Mouse (Mus musculus): ENCODE measurements around the gene Sema4d.

The Sema4d gene

DNA sequence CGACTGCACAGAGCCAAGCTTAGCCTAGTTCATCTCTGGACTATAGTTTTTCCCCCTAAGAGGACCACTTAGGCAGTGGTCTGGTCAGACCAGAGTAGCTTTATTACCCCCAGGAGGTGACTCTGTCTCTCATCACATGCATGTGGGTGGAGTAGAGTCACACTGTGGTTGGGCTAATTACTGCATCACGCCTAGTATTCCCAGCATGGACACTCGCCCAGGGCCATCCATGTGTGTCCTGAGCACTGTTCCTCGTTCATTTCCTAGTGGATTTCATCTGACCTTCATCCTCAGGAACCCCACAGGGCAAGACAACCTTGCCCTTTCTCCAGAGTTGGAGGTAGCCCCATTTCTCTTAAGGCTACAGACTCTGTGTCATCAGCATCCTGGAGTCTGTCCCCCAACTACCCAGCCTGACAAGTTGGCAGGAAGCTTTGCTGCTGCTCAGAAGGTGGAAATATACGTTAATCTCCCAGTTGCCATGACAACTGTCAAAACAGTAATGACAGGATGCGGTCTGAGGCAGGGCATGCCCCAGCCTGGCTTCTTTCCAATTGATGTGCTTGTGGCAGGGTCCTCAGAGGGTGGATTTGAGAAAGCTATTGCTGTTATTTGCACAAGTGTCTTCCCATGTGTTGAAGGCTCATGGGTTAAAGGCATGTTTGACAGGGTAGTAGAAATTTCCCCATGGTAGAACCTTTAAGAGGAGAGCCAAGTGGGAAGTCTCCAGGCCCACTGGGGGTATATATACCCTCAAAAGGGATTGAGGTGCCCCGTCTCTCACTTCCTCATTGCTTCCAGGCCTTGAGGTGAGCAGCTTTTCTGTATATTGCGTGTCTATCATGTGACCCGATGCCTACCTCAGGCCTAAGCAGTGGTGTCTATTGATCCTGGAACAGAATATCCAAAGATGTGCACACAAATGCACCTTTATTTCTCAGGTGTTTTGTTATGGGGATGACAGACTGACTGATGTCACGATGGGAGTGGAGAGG, 20.4 kb upstream of the Sema4d start:
- DNase-seq, result peak; percentile 55 to 86

DNA sequence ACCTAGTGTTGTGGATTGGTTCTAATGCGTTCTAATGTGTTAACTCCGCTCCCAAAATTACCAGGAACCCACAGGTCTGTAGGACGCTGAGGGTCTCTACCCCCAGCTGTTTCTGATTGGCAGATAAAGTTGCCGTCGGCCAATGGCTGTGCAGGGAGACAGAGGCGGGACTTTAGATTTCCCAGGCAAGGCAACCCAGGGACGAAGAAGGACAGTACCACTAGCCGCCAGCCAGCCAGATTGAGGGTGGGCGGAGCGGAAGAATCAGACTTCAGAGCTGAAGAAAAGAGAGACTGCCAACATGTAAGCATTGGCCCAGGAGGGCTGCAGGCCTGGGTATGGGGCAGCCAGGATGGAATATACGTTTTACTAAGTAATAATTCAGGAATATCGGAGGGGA, 14.6 kb upstream of the Sema4d start:
- no peak for DNase-seq

DNA sequence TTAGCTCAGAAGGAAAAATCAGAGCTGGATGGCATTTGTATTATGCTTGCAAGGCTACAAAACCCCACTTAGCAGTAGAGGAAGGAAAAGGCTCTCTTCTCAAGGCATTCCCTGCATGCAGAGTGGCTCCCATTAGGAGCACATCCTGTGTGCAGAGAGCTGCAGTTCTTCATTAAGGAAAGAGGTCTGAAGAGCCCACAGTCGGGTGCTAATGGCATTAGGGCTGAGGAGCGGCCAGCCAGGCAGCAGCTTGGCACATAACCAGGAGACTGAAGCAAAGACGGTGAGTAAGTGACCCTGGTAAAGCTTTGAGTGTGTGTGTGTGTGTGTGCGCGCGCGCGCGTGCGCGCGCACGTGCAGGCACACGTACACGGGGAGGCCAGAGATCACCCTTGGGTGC, 12.7 kb upstream of the Sema4d start:
- DNase-seq, result no peak

DNA sequence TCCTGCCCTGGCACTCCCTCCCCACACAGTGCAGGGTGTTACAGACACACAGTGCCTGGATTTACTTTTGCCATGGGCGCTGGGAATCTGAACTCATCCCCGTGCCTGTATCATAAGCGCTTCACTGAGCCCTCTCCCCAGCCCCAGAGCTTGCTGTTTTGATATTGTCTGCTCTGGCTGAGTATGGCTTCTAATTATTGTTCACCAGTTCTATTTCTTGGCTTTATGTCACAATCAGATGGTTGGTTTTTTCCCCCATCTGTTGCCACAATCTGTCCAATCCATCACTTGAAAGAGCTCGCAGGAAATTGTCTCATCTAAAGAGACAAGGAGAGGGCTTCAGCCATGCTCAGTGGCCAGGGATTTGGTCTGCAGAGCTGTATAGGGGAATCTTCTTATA, 12.1 kb upstream of the Sema4d start:
- DNase-seq, result no peak

DNA sequence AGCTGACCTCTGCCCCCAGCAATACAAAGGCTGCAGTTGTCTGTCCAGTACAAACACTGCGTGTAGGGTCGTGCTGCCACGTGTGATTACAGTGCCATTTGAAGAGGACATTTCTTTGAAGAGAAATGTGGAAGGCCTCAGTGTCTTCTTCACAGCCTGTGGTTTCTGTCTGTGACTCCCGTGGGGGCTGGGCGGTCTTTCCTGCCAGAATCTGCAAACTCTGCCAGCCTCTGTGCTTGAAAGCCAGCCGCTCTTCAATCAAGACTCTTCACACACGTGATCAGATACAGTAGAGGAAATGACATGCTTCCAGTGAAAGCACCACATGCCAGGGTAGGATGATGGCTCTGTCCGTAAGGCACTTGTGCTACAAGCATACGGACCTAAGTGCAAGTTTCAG, 7.4 kb upstream of the Sema4d start:
- peak; percentile 76 to 87 for DNase-seq

DNA sequence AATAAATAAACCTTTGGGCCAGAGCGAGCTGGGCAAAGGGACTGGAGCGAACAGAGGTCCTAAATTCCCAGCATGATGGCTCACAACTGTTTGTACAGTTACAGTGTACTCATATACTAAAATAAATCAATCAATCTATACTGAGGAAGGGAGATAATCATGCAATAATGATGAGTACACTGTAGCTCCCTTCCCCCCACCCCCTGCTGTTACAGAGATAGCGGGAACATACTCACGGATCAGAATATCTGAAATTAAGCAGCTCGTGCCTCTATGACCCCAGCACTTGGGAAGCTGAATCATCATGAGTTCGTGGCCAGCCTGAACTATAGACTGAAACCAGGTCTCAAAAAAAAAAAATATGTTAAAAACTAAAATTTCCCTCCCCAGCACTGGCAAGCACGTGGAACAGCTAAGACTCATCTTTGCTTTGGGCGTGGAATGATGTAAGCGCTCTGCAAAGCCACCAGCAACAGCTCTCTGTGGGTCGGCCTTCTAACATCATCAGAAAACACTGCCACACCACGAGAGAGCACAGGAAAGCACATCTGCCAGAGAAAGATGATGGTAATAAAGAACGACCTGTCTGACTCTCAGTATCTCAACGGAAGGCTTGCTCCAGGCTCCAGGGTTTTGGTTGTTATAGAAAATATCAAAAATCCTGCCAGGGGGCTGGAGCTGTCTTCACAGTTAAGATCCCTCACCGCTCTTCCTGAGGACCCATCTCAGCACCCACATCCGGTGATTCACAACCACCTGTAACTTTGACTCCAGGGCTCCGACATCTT, 6.4 kb upstream of the Sema4d start:
- no peak for DNase-seq

DNA sequence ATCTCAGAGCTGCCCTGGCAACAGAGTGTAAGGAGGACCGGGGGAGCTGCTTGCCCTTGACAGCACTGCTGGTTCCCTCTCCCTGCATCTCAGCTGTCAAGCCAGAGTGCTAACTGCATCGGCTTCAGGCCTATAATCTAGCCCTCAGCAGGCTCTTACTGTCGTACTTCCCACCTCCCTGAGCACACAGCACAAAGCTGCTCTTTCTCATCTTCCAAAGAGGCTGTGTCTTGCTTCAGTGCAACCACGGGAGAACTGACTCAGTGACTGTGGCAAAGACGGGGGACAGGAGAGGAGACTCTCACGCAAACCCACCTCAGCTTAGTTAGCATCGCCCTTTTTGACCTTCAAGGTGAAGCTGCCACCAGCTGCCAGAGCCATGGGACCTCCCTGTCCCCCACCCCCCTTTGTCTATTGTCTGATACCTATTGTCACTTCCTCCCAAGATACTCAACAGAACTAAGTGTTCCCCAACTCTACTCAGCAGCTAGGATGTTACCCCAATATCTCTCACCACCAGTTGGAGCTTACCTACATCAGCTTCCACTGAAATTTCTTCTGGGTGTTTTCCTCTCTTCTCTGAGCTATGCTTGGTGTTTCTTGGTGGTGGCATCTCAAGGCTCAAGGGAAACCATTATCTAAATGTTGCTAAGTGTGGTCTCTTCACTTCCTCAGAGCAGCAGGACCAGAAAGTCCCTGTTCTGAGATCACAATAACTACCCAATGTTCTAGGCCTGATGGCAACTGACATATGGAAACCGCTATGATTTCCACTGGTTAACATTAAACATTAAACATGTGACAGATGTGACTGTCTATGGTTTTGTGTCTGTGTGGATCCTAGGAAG, 4.6 kb upstream of the Sema4d start:
- DNase-seq, result no peak

DNA sequence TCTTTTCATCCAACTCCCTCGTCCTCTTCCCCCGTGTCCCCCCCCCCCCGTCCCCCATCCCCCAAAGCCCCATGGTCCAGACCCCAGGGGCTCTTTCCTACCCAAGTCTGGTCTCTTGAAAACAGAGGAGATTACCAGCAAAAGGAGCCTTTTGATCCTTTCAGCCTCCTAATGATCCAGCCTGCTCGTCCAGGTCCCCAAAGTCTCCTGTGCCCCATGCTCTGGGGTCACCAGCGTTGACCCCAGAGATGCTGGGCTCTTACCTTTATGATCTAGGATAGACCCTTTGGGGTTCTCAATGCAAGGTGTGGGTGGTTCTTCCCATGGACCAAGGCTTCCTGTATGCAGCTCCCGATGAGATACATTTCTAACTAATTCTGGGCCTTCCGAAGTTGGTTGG, 401 bp upstream of the Sema4d start:
- no peak for DNase-seq

DNA sequence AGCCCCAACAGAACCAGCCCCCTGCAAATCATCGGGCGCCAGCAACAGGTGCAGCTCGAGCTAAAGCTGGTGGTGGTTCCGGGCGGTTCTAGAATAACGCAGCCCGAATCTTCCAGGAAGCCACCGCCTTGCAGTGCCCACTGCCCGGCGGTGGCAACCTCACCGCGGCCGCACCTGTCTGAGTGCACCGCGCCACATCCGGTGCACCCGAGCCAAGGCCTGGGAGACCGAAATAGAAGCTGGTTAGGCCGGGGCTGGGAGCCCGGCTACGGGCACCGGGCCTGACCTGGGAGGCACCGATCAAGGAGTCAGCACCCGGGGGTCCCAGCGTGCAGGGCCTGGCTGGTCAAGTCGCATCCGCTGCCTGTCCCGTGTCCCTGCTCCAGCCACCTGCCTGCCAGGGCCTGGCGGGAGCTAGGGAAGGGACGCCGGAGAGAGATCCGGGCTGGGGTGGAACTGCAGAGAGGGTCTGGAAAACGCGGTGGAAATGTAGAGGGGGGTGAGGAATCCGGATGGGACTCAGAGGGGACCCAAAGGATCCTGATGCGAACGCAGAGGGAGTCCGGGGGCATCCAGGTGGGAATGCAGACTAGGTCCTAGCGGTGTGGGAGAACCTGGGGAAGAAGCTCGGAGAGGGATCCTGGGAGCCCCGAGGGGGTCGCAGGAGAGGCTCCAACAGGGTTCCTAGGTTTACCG, 670 bp downstream of the Sema4d start:
- DNase-seq, result peak; percentile 75 to 76

DNA sequence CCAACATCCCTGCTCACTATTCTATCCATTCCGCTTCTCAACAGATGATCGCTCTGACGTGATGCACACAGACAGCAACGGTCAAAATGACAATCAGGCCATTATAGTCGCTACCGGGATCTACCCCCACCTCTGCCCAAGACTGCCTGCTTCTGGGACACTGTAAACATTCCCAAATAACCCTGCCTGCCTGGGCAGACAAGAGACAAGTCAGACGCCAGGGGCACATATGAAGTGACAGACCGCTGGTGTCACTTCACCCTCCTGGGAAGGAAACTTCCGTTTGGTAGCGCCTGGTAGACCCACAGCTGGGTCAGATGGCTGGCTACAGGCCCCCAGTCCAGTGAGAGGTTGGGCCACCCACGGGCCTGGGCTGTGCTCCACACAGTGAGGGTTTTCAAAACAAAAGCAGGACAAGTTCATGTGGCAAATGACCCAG, 1.4 kb downstream of the Sema4d start:
- peak in 1 of 2 experiments; percentile 55 for DNase-seq

DNA sequence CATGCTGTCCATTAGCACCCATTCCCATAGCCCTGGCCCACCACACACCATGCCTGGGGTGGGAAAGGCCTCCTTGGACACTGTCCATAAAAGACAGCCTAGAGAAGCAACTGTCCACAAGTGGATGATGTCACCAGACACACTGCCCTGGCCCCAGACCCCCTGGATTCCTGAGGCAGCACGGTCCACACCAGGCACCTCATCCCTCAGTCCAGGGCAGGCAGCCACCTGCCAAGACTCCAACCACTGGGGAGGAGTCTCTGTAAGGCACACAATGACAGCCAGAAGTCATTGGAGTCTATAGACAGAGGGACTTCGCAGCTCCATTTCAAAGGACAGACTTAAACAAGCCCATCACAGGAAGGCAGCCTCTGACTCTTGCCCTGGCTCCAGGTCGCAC, 1.9 kb downstream of the Sema4d start:
- DNase-seq, result no peak

DNA sequence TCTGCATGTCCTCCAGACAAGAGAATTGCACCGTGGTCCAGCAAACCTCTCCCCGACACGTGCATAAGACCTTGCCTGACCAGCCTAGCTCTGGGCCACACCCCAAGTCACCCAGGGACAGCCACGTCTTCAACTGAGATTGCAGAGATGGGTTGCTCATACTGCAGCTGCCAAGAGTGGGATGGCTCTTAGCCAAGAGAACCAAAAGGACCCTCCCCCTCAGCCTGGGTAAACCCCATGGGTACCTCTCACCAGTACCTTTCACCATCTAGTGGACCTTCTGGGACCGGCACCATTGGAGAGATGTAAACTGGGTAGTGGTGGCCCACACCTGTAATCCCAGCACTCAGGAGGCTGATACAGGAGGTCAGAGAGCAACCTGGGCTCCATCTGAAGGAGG, 2.8 kb downstream of the Sema4d start:
- no peak for DNase-seq

DNA sequence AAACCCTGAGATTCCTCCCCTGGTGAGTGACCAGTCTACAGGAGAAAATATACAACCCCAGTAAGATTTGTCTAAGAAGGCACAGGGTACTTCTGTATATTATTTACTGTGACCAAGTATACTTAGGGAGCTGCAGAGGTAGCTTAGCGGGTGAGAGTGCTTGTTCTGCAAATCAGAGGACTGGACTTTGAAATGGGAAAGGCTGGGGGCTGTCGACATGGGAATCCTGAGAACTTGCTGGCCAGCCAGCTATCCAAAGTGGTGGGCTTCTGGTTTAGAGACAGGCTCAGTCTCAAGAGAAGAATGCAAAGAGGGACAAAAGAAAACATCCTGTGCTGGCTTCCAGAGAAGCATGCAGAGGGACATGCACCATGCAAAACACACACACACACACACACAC, 5.7 kb downstream of the Sema4d start:
- no peak for DNase-seq

DNA sequence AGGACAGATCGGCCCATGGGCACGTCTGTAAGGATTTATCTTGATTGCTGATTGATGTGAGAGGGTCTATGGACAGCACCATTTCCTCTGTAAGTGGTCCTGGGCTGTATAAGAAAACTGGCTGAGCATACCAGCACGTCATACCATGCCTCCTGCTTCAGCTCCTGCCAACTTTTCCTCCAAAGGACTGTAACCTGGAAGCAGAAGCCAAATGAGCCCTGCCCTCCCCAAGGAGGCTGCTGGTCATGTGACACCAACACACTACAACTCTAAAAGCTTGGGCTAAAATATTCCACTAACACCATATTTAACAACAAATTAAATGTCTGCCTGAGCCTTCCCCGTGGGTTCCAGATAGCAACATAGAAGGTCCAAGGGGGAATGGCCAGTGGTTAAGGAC, 6.9 kb downstream of the Sema4d start:
- no peak for DNase-seq

DNA sequence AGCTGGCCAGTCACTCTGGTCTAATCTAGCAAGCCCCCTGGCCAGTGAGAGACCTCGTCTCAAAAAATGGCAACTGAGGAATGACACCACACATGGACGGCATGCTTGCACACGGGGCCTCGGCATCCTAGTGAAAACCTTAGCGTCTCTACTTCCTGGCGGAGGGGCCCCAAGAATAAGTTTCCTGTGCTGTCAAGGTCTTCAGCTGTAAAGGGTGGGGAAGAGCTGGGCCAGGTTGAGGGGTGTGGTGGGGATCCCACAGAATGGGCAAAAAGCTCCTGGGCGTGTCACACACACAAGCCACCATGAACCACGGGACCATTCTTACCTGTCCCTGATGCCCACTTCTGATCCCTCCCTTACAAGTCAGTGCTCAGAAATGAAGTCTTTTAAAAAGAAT, 9.1 kb downstream of the Sema4d start:
- DNase-seq, result no peak

DNA sequence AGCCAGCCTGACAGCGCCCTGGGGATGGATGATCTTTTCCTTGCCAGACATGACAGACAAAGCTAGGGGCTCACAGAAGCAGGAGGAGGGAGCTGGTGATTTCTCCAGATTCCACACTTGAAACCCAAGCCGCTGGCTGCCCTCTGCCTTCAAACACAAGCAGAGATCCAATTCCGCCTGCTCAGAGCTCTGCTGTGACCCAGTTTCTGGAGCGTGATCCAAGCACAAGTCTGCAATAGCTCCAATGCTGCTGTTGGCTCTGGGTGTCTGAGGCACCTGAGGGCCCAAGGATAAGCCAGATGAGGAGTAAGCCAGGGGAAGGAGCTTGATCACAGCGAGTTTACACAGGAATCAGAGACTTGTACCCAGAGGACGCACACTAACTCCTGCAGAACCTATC, 9.7 kb downstream of the Sema4d start:
- no peak for DNase-seq

DNA sequence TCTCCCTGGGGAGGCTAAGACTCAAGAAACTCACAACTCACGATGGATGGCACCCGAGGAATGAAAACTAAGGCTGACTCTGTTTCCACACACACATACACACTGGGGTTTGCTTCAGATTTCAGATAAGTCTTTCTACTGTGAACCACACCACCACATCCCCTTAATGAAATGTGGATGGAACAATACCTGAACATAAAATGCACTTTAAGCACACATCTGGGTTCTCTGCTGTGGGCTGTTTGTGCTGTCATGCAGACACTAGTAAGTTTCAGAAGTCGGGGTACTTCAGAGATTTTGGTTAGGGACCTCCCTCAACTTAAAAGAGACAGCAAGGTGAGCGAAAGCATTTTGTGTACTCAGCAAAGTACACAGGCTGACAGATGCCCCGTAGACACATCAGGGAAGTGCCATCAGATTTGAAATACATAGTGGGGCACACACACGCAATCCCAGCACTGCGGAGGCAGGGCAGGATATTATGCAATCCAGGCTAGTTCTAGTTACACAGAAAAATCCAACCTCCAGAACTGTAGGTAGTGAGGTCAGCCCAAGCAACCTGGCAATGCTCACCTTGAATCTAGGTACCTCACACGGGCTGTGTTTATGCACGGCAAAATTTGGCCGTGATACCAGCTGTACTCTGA, 12.9 kb downstream of the Sema4d start:
- DNase-seq, result no peak

DNA sequence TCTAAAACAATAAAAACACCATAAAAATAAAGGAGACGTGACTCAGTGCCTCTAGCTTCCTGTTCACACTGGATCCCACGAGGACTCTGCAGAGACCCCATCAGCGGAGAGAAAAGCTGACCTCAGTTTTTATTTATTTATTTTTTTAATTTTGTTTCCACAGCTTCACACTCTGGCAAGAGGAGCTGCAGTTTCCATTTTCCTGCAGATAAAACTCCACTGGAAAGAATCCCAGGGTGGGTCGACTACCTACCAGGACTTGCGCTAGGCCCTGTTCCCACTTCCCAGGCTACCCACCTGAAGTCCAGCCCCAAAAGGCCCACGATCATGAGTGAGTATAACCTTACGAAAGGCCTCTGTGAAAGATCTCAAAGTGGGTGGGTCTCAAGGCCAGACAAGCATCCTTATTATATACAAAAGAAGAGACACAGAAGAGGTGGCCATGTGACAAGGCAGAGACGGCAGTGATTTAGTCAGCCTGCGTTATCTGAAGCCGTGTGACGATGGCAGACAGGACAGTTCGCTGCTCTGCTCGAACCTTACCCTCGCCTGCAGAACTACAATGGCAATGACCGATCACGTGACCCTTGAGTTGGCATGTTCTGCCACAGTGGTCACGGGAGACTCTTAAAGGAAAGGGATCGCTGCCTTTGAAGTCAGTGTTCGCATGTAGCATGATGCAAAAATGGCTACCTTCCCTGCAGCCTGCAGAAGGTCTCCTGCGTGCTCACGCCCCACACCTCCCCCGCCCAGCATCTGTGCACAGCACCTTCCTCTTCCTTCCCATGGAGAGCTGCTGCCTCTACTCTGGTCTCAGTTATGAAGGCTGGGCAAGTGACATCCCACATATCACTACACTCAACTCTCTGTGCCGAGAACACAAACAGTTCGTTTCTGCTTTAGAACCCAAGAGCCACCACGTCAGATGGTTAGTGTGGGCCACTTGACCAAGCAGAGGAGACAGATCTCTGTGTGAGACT, 14.3 kb downstream of the Sema4d start:
- DNase-seq, result no peak

DNA sequence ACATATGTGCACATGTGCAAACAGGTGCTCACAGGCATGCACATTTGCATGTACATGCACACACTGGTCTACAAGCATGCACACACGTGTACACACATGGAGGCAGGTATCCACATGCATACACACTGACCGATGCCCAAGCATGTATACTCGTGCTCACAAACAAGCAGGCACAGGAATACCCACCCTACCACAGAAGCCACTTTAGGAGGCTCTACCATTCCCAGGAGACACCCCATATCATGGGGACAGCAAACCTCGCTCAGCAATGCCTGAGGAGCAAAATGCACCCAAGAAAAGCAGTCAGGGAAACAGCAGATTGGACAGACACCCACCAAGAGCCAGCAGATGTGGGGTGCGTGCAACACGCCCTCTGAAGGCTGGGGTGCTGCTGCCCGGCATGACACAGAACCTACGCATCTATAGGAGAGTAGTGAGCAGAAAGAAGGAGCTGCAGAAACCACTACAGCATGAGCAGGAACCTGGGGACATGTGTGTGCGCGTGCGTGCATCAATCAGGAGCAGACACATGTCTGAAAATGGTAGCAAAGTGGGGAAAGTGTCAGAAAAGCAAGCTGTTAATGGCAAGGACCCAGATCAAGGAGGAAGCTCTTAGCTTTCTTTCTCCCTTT, 15.1 kb downstream of the Sema4d start:
- no peak for DNase-seq

DNA sequence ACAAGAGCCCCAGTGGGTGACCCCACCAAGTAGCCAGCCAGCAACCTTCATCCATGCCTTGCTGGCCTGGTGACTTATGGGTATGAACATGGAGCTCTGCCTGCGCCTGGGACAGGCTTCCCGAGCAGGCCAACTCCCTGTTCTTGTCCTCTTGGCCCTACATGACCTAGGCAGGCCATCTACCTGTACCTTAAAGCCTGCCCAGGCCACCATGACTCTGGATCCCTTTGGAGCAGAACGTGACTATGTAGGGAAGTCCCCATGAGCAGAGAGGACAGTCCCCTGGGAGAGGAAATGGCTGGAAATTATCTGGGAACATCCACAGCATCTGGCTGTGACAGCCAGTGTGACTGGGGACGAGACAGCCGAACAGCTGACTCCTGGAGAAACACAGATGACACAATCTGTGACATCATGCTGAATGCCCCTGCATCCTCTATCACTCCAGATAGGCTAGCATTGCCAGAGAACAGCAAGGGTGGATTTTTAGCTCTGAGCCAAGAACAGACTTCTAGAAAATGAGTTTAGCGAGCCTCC, 15.7 kb downstream of the Sema4d start:
- DNase-seq, result no peak

Data from thymus, adult 18-20 months (tissue).